Mouse (Mus musculus): ENCODE results near the gene Cfap298. TPM values are rescaled to one million over a fixed set of nuclear protein-coding genes. Genes with fewer than 3 reads are reported as not detected.

Gene Cfap298
- 28.7 and 44.8 TPM in 2 replicates for total RNA-seq (2014; fragmentation: Nextera tagmentation)
- total RNA-seq (2017) = 56.7 and 73.4 TPM in 2 replicates
- polyA plus RNA-seq (2012) = 70.5 and 72.5 TPM in 2 replicates

GRCm38 (mm10) chr16:90934687-90935328 is at the start of gene Cfap298:
Cfap298 (minus strand) TSS chr16:90935114.
- H3K4me3 ChIP-seq (ENCODE audit: low read depth, low read length) = peak within 1 kb of the TSS; percentile 88
- peak; percentile 93 for ATAC-seq (ENCODE audit: extremely low read depth, insufficient number of reproducible peaks, low FRiP score, poor library complexity, severe bottlenecking)
- TF ChIP-seq GATA2 (IDR thresholded peaks at IDR 0.05; ENCODE audit: borderline replicate concordance, low read depth, low read length) (no peak), TAL1 (conservative IDR thresholded peaks at IDR 0.05; ENCODE audit: low read depth, low read length) (no peak), POLR2AphosphoS5 (IDR thresholded peaks at IDR 0.05; ENCODE audit: insufficient replicate concordance, low read depth, low read length) (no peak), GATA1 (IDR thresholded peaks at IDR 0.05; ENCODE audit: borderline replicate concordance, low read length) (no peak), CTCF (IDR thresholded peaks at IDR 0.05; ENCODE audit: low read depth, low read length) (no peak)
- peaks cover 59% of the 10 kb centered on the region for H3K36me3 ChIP-seq (replicated peaks)
- no peaks in the 10 kb centered on the region for H3K9me3 ChIP-seq (replicated peaks)
- peak; percentile 72 for DNase-seq (ENCODE audit: low spot score)
- peaks cover 15% of the 10 kb centered on the region for H3K4me1 ChIP-seq (ENCODE audit: insufficient read depth, low read depth, low read length)
- H3K27me3 ChIP-seq (ENCODE audit: insufficient read depth, low read length) = no peaks in the 10 kb centered on the region

- no peak for ATAC-seq (ENCODE audit: extremely low read depth, insufficient number of reproducible peaks, low FRiP score, poor library complexity, severe bottlenecking)
- peaks cover 63% of the 10 kb centered on the region for H3K36me3 ChIP-seq (replicated peaks)
Observed at GRCm38 (mm10) chr16:90971004-90971403, 36.1 kb upstream of the Cfap298 start.

GRCm38 (mm10) chr16:90966241-90966640 is 31.3 kb upstream of the Cfap298 start:
- H3K27me3 ChIP-seq (ENCODE audit: insufficient read depth, low read length) = no peaks in the 10 kb centered on the region
- no peaks in the 10 kb centered on the region for H3K9me3 ChIP-seq (replicated peaks)
- TF ChIP-seq GATA2 (IDR thresholded peaks at IDR 0.05; ENCODE audit: borderline replicate concordance, low read depth, low read length) (no peak), GATA1 (IDR thresholded peaks at IDR 0.05; ENCODE audit: borderline replicate concordance, low read length) (no peak), POLR2AphosphoS5 (IDR thresholded peaks at IDR 0.05; ENCODE audit: insufficient replicate concordance, low read depth, low read length) (no peak), CTCF (IDR thresholded peaks at IDR 0.05; ENCODE audit: low read depth, low read length) (no peak), TAL1 (conservative IDR thresholded peaks at IDR 0.05; ENCODE audit: low read depth, low read length) (no peak)
- no peak overlapping the region for H3K4me3 ChIP-seq (ENCODE audit: low read depth, low read length)
- DNase-seq (ENCODE audit: low spot score) = no peak
- H3K36me3 ChIP-seq (replicated peaks) = peaks cover 75% of the 10 kb centered on the region
- H3K4me1 ChIP-seq (ENCODE audit: insufficient read depth, low read depth, low read length) = peaks cover 45% of the 10 kb centered on the region
- no peak for ATAC-seq (ENCODE audit: extremely low read depth, insufficient number of reproducible peaks, low FRiP score, poor library complexity, severe bottlenecking)

More at GRCm38 (mm10) chr16:90971004-90971403, 36.1 kb upstream of the Cfap298 start:
- Histone ChIP-seq H3K27me3 (ENCODE audit: insufficient read depth, low read length) (no peaks in the 10 kb centered on the region), H3K4me1 (ENCODE audit: insufficient read depth, low read depth, low read length) (peaks cover 25% of the 10 kb centered on the region), H3K4me3 (ENCODE audit: low read depth, low read length) (no peak overlapping the region; the same call in 1 of the 2 replicates), H3K9me3 (replicated peaks) (no peaks in the 10 kb centered on the region)
- TF ChIP-seq GATA1 (IDR thresholded peaks at IDR 0.05; ENCODE audit: borderline replicate concordance, low read length) (no peak), GATA2 (IDR thresholded peaks at IDR 0.05; ENCODE audit: borderline replicate concordance, low read depth, low read length) (no peak), POLR2AphosphoS5 (IDR thresholded peaks at IDR 0.05; ENCODE audit: insufficient replicate concordance, low read depth, low read length) (no peak), TAL1 (conservative IDR thresholded peaks at IDR 0.05; ENCODE audit: low read depth, low read length) (no peak), CTCF (IDR thresholded peaks at IDR 0.05; ENCODE audit: low read depth, low read length) (no peak)
- DNase-seq (ENCODE audit: low spot score) = no peak

- DNase-seq (ENCODE audit: low spot score) (peak; percentile 42), ATAC-seq (ENCODE audit: extremely low read depth, insufficient number of reproducible peaks, low FRiP score, poor library complexity, severe bottlenecking) (peak; percentile 96)
- peaks cover 30% of the 10 kb centered on the region for H3K4me1 ChIP-seq (ENCODE audit: insufficient read depth, low read depth, low read length)
- H3K9me3 ChIP-seq (replicated peaks) = no peaks in the 10 kb centered on the region
- no peak for TF ChIP-seq CTCF (IDR thresholded peaks at IDR 0.05; ENCODE audit: low read depth, low read length)
- peak; percentile 77 for TF ChIP-seq TAL1 (conservative IDR thresholded peaks at IDR 0.05; ENCODE audit: low read depth, low read length)
- peaks cover 76% of the 10 kb centered on the region for H3K36me3 ChIP-seq (replicated peaks)
- H3K27me3 ChIP-seq (ENCODE audit: insufficient read depth, low read length) = no peaks in the 10 kb centered on the region
- peak overlapping the region; percentile 7; the same call in 1 of the 2 replicates for H3K4me3 ChIP-seq (ENCODE audit: low read depth, low read length)
Observed at GRCm38 (mm10) chr16:90964302-90964701, 29.4 kb upstream of the Cfap298 start.

GRCm38 (mm10) chr16:90963866-90964265 is 29.0 kb upstream of the Cfap298 start:
- Histone ChIP-seq H3K4me3 (ENCODE audit: low read depth, low read length) (peak overlapping the region; percentile 7; the same call in 1 of the 2 replicates), H3K4me1 (ENCODE audit: insufficient read depth, low read depth, low read length) (peaks cover 30% of the 10 kb centered on the region), H3K27me3 (ENCODE audit: insufficient read depth, low read length) (no peaks in the 10 kb centered on the region), H3K9me3 (replicated peaks) (no peaks in the 10 kb centered on the region), H3K36me3 (replicated peaks) (peaks cover 75% of the 10 kb centered on the region)
- DNase-seq (ENCODE audit: low spot score) (no peak), ATAC-seq (ENCODE audit: extremely low read depth, insufficient number of reproducible peaks, low FRiP score, poor library complexity, severe bottlenecking) (no peak)
- TF ChIP-seq POLR2AphosphoS5 (IDR thresholded peaks at IDR 0.05; ENCODE audit: insufficient replicate concordance, low read depth, low read length) (no peak), GATA2 (IDR thresholded peaks at IDR 0.05; ENCODE audit: borderline replicate concordance, low read depth, low read length) (no peak), GATA1 (IDR thresholded peaks at IDR 0.05; ENCODE audit: borderline replicate concordance, low read length) (no peak), CTCF (IDR thresholded peaks at IDR 0.05; ENCODE audit: low read depth, low read length) (no peak), TAL1 (conservative IDR thresholded peaks at IDR 0.05; ENCODE audit: low read depth, low read length) (no peak)

- no peaks in the 10 kb centered on the region for H3K27me3 ChIP-seq (ENCODE audit: insufficient read depth, low read length)
- peaks cover 79% of the 10 kb centered on the region for H3K36me3 ChIP-seq (replicated peaks)
- no peaks in the 10 kb centered on the region for H3K9me3 ChIP-seq (replicated peaks)
- TF ChIP-seq POLR2AphosphoS5 (IDR thresholded peaks at IDR 0.05; ENCODE audit: insufficient replicate concordance, low read depth, low read length) (no peak), GATA2 (IDR thresholded peaks at IDR 0.05; ENCODE audit: borderline replicate concordance, low read depth, low read length) (no peak), CTCF (IDR thresholded peaks at IDR 0.05; ENCODE audit: low read depth, low read length) (no peak), TAL1 (conservative IDR thresholded peaks at IDR 0.05; ENCODE audit: low read depth, low read length) (no peak), GATA1 (IDR thresholded peaks at IDR 0.05; ENCODE audit: borderline replicate concordance, low read length) (no peak)
- no peak overlapping the region for H3K4me3 ChIP-seq (ENCODE audit: low read depth, low read length)
- no peak for ATAC-seq (ENCODE audit: extremely low read depth, insufficient number of reproducible peaks, low FRiP score, poor library complexity, severe bottlenecking)
- peaks cover 30% of the 10 kb centered on the region for H3K4me1 ChIP-seq (ENCODE audit: insufficient read depth, low read depth, low read length)
- no peak for DNase-seq (ENCODE audit: low spot score)
Observed at GRCm38 (mm10) chr16:90963231-90963630, 28.3 kb upstream of the Cfap298 start.

Data from G1E (cell line).